Mouse (Mus musculus) gastrocnemius, adult 8-10 months (tissue): ENCODE results near the gene Rapgef4. TPM values are rescaled to one million over a fixed set of nuclear protein-coding genes. Genes with fewer than 3 reads are reported as not detected.

Experiments used
- total RNA-seq, 4 experiments: library from RNA; stranded (reverse); gene quantifications; 2 replicates each; pipeline ENCODE4 v1.2.4; 2022

Rapgef4 gene
- total RNA-seq, 4 experiments from 2014 or later: 0.74 to 2.7 (median 2.0) TPM

Other genes with a start within 250 kb of the Rapgef4 start
- gene Itga6, start 235.6 kb upstream of the Rapgef4 start, total RNA-seq: 10 to 100 TPM; 10.0 to 15.1 (median 12.2) TPM
- 10 to 100 TPM; 60.8 to 70.6 (median 68.1) TPM for gene Pdk1, start 108.0 kb upstream of the Rapgef4 start, total RNA-seq